Mouse (Mus musculus): Measurements from ENCODE around the gene Hk2. TPM values are rescaled to one million over a fixed set of nuclear protein-coding genes. Genes with fewer than 3 reads are reported as not detected.
A peak's percentile ranks its signal among the peaks of the same experiment; 100 is the strongest.
"Not testable (repeated sequence)": the region's sequence is repeated elsewhere in the genome, so short reads cannot be mapped to it uniquely, and the experiment has no call there.

The Hk2 gene
- polyA plus RNA-seq, 1 experiment from 2014 or later: 3.5 TPM

GRCm38 (mm10) chr6:82707241-82707640 is 67.0 kb downstream of the Hk2 start:
- H3K9me3 ChIP-seq: no peaks in the 10 kb centered on the region
- H3K4me3 ChIP-seq: no peak overlapping the region
- H3K27me3 ChIP-seq: 0 out of 2 replicates have a peak, but pooled peaks cover 4% of the 10 kb centered on the region
- H3K4me2 ChIP-seq: no peak overlapping the region
- H3K4me1 ChIP-seq (replicated peaks): no peaks in the 10 kb centered on the region
- H3K36me3 ChIP-seq: no peaks in the 10 kb centered on the region
- ATAC-seq (ENCODE audit: low FRiP score, low read depth): no peak
- 89% methylated on average over 10 of the region's 10 CpGs for WGBS
- no peak overlapping the region for H3K27ac ChIP-seq (replicated peaks)
- no peak overlapping the region for H3K9ac ChIP-seq

GRCm38 (mm10) chr6:82705221-82705620 is 69.0 kb downstream of the Hk2 start, which contains the start of gene Pole4:
Pole4 (minus strand) TSS chr6:82705365.
- Histone ChIP-seq H3K4me1 (replicated peaks) (peaks cover 6% of the 10 kb centered on the region), H3K27me3 (0 out of 2 replicates have a peak, but pooled peaks cover 5% of the 10 kb centered on the region), H3K9me3 (no peaks in the 10 kb centered on the region), H3K27ac (replicated peaks) (no peak within 1 kb of the TSS), H3K4me2 (no peak within 1 kb of the TSS), H3K9ac (no peak within 1 kb of the TSS), H3K4me3 (no peak within 1 kb of the TSS), H3K36me3 (no peaks in the 10 kb centered on the region)
- ATAC-seq (ENCODE audit: low FRiP score, low read depth): no peak
- WGBS: 82% methylated on average over 5 of the region's 5 CpGs

GRCm38 (mm10) chr6:82703710-82704109 is 70.5 kb downstream of the Hk2 start:
- no peak for ATAC-seq (ENCODE audit: low FRiP score, low read depth)
- H3K27ac ChIP-seq (replicated peaks): no peak overlapping the region
- H3K36me3 ChIP-seq: no peaks in the 10 kb centered on the region
- H3K4me1 ChIP-seq (replicated peaks): peaks cover 14% of the 10 kb centered on the region
- 0 out of 2 replicates have a peak, but pooled peaks cover 5% of the 10 kb centered on the region for H3K27me3 ChIP-seq
- no peak overlapping the region for H3K4me3 ChIP-seq
- WGBS: 94% methylated on average over 3 of the region's 3 CpGs
- no peaks in the 10 kb centered on the region for H3K9me3 ChIP-seq
- no peak overlapping the region for H3K4me2 ChIP-seq
- no peak overlapping the region for H3K9ac ChIP-seq

GRCm38 (mm10) chr6:82702593-82703017 is 71.6 kb downstream of the Hk2 start:
- peak; percentile 74 for ATAC-seq (ENCODE audit: low FRiP score, low read depth)
- 30% methylated on average over 16 of the region's 16 CpGs for WGBS

GRCm38 (mm10) chr6:82701296-82701695 is 73.0 kb downstream of the Hk2 start:
- Histone ChIP-seq H3K36me3 (no peaks in the 10 kb centered on the region), H3K4me3 (no peak overlapping the region), H3K4me2 (no peak overlapping the region), H3K27ac (replicated peaks) (no peak overlapping the region), H3K4me1 (replicated peaks) (peaks cover 14% of the 10 kb centered on the region), H3K9ac (no peak overlapping the region), H3K27me3 (0 out of 2 replicates have a peak, but pooled peaks cover 5% of the 10 kb centered on the region), H3K9me3 (no peaks in the 10 kb centered on the region)
- 78% methylated on average over 6 of the region's 6 CpGs for WGBS
- ATAC-seq (ENCODE audit: low FRiP score, low read depth): no peak

More at GRCm38 (mm10) chr6:82702593-82703017, 71.6 kb downstream of the Hk2 start:
- no peak overlapping the region for H3K4me3 ChIP-seq
- no peak overlapping the region for H3K9ac ChIP-seq
- no peak overlapping the region for H3K4me2 ChIP-seq
- H3K9me3 ChIP-seq: no peaks in the 10 kb centered on the region
- H3K27me3 ChIP-seq: 0 out of 2 replicates have a peak, but pooled peaks cover 5% of the 10 kb centered on the region
- no peak overlapping the region for H3K27ac ChIP-seq (replicated peaks)
- no peaks in the 10 kb centered on the region for H3K36me3 ChIP-seq
- peaks cover 14% of the 10 kb centered on the region for H3K4me1 ChIP-seq (replicated peaks)

- H3K4me3 ChIP-seq: no peak overlapping the region
- peaks cover 14% of the 10 kb centered on the region for H3K4me1 ChIP-seq (replicated peaks)
- H3K4me2 ChIP-seq: no peak overlapping the region
- no peaks in the 10 kb centered on the region for H3K36me3 ChIP-seq
- H3K9me3 ChIP-seq: no peaks in the 10 kb centered on the region
- H3K27me3 ChIP-seq: 0 out of 2 replicates have a peak, but pooled peaks cover 5% of the 10 kb centered on the region
- H3K27ac ChIP-seq (replicated peaks): no peak overlapping the region; the same call in 1 of the 2 replicates
- no peak; the same call in 1 of the 2 replicates for ATAC-seq (ENCODE audit: low FRiP score, low read depth)
- 18% methylated on average over 5 of the region's 5 CpGs for whole genome bisulfite sequencing
- no peak overlapping the region for H3K9ac ChIP-seq
Measured at GRCm38 (mm10) chr6:82699831-82700230, 74.4 kb downstream of the Hk2 start.

- Histone ChIP-seq H3K4me1 (replicated peaks) (peaks cover 14% of the 10 kb centered on the region), H3K4me2 (no peak overlapping the region), H3K27me3 (no peaks in the 10 kb centered on the region), H3K9ac (no peak overlapping the region), H3K4me3 (no peak overlapping the region), H3K9me3 (no peaks in the 10 kb centered on the region), H3K27ac (replicated peaks) (no peak overlapping the region), H3K36me3 (no peaks in the 10 kb centered on the region)
- no peak for ATAC-seq (ENCODE audit: low FRiP score, low read depth)
- WGBS: 95% methylated on average over 3 of the region's 3 CpGs
Measured at GRCm38 (mm10) chr6:82696736-82697135, 77.5 kb downstream of the Hk2 start.

- Histone ChIP-seq H3K9me3 (no peaks in the 10 kb centered on the region), H3K9ac (no peak overlapping the region), H3K36me3 (no peaks in the 10 kb centered on the region), H3K27ac (replicated peaks) (no peak overlapping the region), H3K4me3 (no peak overlapping the region), H3K4me2 (no peak overlapping the region), H3K4me1 (replicated peaks) (peaks cover 2% of the 10 kb centered on the region; the same call in 1 of the 2 replicates), H3K27me3 (no peaks in the 10 kb centered on the region)
- ATAC-seq (ENCODE audit: low FRiP score, low read depth): peak; percentile 69; the same call in 1 of the 2 replicates
- 47% methylated on average over 13 of the region's 13 CpGs for WGBS
Measured at GRCm38 (mm10) chr6:82694668-82695067, 79.6 kb downstream of the Hk2 start.

- Histone ChIP-seq H3K36me3 (no peaks in the 10 kb centered on the region), H3K4me1 (replicated peaks) (no peaks in the 10 kb centered on the region), H3K4me3 (no peak overlapping the region), H3K27me3 (no peaks in the 10 kb centered on the region), H3K27ac (replicated peaks) (no peak overlapping the region), H3K9ac (no peak overlapping the region), H3K9me3 (no peaks in the 10 kb centered on the region), H3K4me2 (no peak overlapping the region)
- 97% methylated on average over 4 of the region's 4 CpGs for WGBS
- ATAC-seq (ENCODE audit: low FRiP score, low read depth): no peak
Measured at GRCm38 (mm10) chr6:82689474-82689873, 84.8 kb downstream of the Hk2 start.

GRCm38 (mm10) chr6:82688586-82688985 is 85.7 kb downstream of the Hk2 start:
- not testable (repeated sequence) for H3K9me3 ChIP-seq; H3K9ac ChIP-seq; ATAC-seq (ENCODE audit: low FRiP score, low read depth); H3K36me3 ChIP-seq; H3K4me3 ChIP-seq; H3K27ac ChIP-seq (replicated peaks); H3K4me2 ChIP-seq; H3K27me3 ChIP-seq; H3K4me1 ChIP-seq (replicated peaks)
- 37% methylated on average over 5 of the region's 5 CpGs for WGBS

GRCm38 (mm10) chr6:82684136-82684535 is 90.1 kb downstream of the Hk2 start:
- Histone ChIP-seq H3K4me1 (replicated peaks) (no peaks in the 10 kb centered on the region), H3K4me3 (no peak overlapping the region), H3K9me3 (no peaks in the 10 kb centered on the region), H3K9ac (no peak overlapping the region), H3K36me3 (no peaks in the 10 kb centered on the region), H3K4me2 (no peak overlapping the region), H3K27ac (replicated peaks) (no peak overlapping the region), H3K27me3 (no peaks in the 10 kb centered on the region)
- ATAC-seq (ENCODE audit: low FRiP score, low read depth): no peak

- not testable (repeated sequence) for ATAC-seq (ENCODE audit: low FRiP score, low read depth)
- 87% methylated on average over 2 of the region's 2 CpGs for WGBS
Measured at GRCm38 (mm10) chr6:82679286-82679685, 95.0 kb downstream of the Hk2 start.

GRCm38 (mm10) chr6:82677629-82678028 is 96.6 kb downstream of the Hk2 start:
- not testable (repeated sequence) for H3K4me2 ChIP-seq; H3K36me3 ChIP-seq; H3K4me1 ChIP-seq (replicated peaks); H3K9ac ChIP-seq; H3K4me3 ChIP-seq; H3K27ac ChIP-seq (replicated peaks); H3K9me3 ChIP-seq; ATAC-seq (ENCODE audit: low FRiP score, low read depth); H3K27me3 ChIP-seq
- 73% methylated on average over 3 of the region's 3 CpGs for WGBS

More at GRCm38 (mm10) chr6:82679286-82679685, 95.0 kb downstream of the Hk2 start:
- H3K4me2 ChIP-seq; H3K27ac ChIP-seq (replicated peaks); H3K9ac ChIP-seq; H3K9me3 ChIP-seq; H3K36me3 ChIP-seq; H3K27me3 ChIP-seq; H3K4me1 ChIP-seq (replicated peaks); H3K4me3 ChIP-seq: not testable (repeated sequence)
